Mouse (Mus musculus): ENCODE data around the gene Car12.

The Car12 gene

DNA sequence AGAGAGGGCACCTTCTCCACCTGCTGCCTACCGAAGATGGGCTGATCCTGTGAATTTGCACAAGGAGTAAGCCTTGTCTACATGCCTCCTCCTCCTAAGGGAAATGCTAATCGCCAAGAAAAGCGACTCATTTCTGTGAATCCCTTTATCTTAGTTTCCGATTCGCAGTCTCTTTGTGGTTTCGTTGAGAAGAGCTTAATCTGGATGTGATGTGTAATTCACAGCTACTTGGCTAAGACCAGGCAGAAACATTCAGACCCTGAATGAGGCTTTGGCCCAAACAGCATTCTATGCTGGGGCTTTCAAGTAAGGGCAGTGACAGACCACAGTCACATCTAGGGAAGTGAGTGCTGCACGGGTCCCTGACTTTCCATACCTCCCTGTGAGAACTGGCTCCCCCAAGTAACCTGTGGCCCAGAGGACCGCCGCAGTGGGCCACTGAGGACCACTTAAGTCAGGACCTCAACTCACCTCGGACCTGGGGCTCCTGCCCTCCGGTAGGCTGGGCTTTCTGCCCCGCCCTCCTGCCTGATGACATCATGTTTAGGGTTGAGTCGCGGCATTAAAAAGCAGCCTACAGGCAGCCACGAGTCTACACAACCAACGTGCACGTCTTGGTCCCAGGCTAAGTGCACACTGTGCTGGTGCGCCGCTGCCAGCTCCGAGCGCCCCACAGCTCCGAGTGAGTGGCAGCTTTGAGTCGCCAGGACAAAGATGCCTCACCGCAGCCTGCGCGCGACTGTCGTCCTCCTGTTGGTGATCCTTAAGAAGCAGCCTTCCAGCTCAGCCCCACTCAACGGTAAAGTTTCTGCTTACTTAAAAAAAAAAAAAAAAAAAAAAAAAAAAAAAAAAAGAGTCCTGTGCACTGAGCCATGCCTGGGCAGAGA is at the start of gene Car12:
Gene Car12, plus strand, starts transcription at position 552 of the 887 bp plus-strand sequence.
- peak; percentile 14 to 30 for DNase-seq (ENCODE audit: low spot score in 2 of 2)

DNA sequence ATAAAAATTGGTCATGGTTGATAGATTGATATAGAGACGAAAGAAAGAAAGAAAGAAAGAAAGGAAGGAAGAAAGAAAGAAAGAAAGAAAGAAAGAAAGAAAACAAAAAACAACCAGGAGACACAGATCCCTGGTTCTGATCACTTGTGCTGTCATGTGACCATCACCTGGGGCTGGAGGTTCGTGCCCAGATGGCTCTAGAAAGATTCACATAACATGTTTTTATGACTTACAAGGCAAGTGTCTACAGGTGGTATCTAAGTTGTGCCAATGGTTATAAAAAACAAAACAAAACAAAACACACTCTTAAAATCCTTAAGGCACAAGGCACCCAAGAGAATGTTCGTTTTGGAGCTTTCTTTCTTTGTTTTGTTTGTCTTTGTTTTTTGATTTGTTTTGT is 49.7 kb upstream of the Car12 start:
- DNase-seq (ENCODE audit: low spot score in 2 of 2) = no peak

GRCm38 (mm10) chr9:66664561-66664960 is 48.9 kb upstream of the Car12 start:
- DNase-seq (ENCODE audit: low spot score in 2 of 2) = no peak

DNA sequence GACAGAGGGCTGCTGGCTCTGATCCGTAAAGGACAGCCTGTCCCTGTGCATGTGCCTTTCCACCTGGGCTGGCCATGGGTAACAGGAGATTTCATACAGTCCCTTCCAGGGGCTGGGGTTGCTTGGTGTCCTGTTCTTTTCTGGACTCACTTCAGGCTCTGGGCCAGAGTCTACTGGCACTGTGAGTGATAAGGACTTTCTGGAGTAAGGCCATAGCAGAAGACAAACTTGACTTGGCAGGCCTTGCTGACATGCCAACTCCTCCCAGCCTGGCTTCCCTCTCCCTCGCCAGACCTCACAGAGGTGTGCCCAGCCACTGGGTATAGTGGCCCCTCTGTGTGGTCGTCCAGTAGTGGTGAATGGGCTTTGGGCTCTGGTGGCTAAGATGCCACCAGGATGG is 47.3 kb upstream of the Car12 start:
- DNase-seq (ENCODE audit: low spot score in 2 of 2) = no peak

- DNase-seq (ENCODE audit: low spot score in 2 of 2) = no peak
These were observed 46.4 kb upstream of the Car12 start for GRCm38 (mm10) chr9:66667046-66667445.

GRCm38 (mm10) chr9:66667868-66668267 is 45.6 kb upstream of the Car12 start:
- DNase-seq (ENCODE audit: low spot score in 2 of 2) = no peak

DNA sequence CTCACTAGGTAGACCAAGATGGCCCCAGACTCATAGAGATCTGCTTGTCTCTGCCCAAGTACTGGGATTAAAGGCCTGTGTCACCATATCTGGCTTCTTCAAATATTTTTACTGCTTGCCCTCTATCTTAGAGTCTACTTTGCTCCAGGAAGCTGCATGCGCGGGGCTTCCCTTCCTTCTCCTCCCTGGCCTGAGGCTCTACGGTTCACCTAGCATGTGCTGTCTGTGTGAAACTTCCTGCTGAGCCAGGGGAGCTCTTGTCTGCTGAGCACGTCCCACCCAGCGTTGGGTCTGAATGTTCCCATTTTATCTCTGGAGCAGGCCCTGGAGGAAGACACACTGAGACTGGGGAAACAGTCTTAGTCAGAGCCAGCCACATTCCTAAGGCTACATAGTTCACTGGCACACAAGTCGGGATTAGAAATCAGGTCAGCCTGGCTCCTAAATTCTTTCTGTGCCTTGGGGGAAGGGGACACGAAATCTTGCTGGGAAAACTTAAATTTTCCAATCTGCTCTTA is 43.9 kb upstream of the Car12 start:
- peak; percentile 25 to 28 for DNase-seq (ENCODE audit: low spot score in 2 of 2)

DNA sequence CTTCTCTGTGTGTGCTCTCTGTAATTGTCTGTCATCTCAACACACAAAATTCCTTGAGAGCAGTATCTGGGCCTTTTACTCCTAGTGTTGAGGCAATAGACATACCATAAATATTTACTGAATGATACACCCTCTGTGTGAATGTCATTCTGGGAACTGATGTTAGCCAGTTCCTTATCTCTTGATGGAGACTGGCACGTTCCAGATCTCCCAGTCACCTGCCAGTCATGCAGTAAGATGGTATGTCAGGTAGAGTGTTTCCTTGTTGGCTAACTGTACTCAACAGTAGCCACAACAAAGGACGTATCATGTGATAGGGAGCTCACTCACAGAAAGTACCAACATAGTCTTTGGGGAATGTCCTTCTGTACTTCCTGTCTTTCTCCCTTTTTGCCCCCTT is 39.7 kb upstream of the Car12 start:
- DNase-seq (ENCODE audit: low spot score in 2 of 2) = no peak

DNA sequence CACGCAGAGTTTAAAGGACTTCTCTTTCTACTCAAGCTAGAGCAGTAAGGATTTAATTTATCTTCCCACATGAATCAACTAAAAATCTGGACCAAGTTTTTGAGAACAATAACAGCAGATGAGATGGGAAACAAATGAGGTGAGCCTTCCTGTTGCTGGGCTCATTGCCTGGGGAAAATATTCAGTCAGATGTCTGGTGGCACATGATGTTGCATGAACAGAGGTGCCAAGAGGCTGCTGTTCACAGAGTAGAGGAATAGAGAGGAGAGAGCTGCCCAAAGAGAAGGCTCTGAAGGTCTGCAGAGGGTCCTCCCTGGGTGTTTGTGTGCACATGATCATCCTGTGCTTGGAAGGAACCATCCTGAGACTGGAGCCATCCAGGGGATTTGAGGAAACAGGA is 37.9 kb upstream of the Car12 start:
- DNase-seq (ENCODE audit: low spot score in 2 of 2) = no peak

DNA sequence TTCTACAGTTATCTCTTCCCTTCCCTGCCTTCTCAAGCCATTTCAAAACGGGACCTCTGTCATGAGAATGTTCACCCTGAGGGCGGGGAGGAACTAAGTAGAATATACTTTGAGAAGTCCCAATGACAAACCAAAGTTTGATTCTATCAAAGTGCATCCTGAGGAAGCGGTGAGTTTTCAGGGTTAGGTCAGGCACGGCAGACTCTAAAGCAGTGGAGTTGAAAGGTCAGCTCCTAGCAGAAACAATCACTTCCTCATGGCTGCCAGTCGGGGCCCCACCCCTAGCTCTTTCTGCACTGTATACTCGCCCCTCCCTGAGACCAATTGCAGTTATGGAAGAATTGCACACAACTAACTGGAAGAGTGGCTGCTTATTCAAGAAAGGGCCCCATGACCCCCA is 33.4 kb upstream of the Car12 start:
- peak; percentile 4 to 10 for DNase-seq (ENCODE audit: low spot score in 2 of 2)

- DNase-seq (ENCODE audit: low spot score in 2 of 2) = peak; percentile 33 to 54
These were observed 30.7 kb upstream of the Car12 start for GRCm38 (mm10) chr9:66682822-66683221.

DNA sequence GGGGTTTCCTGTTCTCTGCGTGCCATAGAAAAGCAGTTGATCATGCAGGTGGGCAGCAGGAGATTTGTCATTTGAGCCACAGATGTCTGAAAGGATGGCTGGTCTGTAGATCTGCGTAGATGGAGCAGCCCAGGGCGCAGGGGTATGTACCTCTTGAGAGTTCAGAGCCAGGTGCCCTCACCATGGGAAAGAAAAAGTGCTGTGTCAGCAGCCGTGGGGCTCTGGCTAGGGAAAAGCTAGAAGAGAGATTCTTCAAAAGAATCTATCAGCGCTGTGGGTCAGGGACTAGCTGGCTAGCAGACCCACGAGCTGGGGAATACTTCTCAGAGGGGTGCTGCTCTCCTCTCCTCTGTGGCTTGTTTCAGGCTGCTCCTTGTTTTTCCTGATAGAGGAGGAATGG is 27.8 kb upstream of the Car12 start:
- no peak for DNase-seq (ENCODE audit: low spot score in 2 of 2)

DNA sequence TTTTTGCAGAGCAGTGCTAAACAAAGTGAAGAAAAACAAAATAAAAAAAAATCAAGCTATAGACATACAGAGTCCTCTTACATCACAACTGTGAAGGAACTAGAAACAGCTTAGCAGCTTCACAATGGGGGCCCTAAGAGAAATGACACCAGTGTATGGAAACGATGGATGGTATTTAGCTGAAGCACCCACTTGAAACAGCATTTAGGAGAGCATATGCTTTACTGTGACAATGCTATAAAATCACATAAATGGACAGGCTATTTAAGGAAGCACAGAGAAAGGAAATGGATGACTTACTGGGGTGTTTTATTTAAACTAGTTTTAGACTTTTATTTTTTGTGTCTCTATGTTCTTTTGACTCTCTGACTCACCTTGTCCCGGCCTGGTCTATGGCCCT is 25.8 kb upstream of the Car12 start:
- DNase-seq (ENCODE audit: low spot score in 2 of 2) = no peak

DNA sequence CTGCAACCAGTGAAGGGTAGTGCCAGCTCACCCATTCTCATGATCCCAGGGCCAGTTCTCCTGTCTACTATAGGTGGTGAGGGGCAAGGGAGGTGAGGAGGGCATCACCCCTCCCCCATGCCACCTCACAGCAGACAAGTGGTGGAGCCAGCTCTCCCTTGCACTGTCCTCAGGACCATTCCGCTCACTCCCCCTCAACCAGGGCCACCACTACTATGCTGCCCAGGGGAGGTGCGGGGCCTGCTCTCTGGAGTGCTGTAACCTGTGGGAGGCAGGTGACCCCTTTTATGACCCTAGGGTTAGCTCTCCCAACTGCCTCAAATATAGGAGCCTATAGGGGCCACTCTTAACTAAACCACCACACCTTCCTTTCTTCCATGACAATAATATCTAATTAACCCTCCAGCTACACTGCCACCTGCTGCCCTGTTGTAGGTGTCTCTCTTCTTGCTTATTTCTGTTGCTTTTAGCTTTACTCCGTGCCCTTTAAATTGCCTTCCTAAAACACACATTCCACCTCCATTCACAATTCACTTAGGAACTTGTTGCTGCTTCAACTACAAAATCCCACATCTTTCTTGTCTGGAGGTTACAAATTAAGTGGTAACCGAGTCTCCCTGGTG is 21.7 kb upstream of the Car12 start:
- peak in 1 of 2 experiments; percentile 6 for DNase-seq (ENCODE audit: low spot score in 2 of 2)

DNA sequence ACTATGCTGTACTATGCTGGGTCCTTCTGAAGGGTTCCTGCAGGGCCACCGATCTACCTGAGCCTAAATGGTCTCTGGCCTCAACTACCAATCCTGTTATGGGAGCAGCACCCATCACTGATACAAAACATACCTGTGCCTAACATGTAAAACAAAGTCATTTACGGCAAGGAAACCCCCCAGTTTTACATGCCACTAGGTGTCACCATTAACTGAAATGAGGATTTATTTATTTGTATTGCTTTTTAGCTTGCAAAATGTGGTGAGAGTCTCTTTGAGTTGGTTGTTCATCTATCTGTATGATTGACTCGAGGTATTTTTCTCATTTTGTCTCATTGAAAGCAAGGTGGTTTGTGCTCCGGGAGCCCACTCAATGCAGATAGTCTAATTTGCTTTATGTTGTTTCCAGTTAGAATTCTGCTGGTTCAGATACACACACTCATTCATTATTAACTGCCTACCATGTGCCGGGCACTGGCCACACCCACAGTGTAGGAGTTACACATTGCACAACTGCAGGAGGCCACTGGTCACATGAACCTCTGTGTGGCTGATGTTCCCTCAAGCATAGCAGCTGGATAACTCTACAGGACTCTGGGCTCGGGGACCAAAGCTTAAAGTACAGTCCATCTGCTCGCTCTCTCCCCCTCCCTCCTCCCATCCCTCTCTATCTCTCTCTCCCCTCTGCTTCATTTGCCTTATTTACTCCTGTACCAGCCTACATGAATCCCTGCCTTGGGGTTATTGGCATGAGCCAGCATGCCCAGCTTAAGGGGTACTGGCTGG is 15.9 kb upstream of the Car12 start:
- no peak for DNase-seq (ENCODE audit: low spot score in 2 of 2)

- DNase-seq (ENCODE audit: low spot score in 2 of 2) = no peak
These were observed 13.7 kb upstream of the Car12 start for GRCm38 (mm10) chr9:66699748-66700147.

GRCm38 (mm10) chr9:66703002-66703401 is 10.5 kb upstream of the Car12 start:
- DNase-seq (ENCODE audit: low spot score in 2 of 2) = no peak

DNA sequence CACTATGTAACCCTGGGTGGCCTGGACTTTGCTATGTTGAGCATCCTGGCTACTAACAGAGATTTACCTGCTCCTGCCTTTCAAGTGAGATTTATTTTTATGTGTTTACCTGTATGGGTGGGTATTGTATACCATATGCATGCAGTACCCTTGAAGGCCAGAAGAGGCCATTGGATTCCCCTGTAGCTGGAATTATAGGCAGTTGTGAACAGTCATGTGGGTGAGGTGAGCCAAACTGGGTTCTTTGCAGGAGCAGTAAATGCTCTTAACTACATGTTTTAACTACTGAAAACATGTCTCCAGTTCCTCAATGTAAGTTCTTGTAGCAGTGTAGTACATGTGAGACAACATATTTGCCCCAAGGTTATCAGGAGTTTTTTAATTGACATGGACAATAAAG is 8.1 kb upstream of the Car12 start:
- no peak for DNase-seq (ENCODE audit: low spot score in 2 of 2)

DNA sequence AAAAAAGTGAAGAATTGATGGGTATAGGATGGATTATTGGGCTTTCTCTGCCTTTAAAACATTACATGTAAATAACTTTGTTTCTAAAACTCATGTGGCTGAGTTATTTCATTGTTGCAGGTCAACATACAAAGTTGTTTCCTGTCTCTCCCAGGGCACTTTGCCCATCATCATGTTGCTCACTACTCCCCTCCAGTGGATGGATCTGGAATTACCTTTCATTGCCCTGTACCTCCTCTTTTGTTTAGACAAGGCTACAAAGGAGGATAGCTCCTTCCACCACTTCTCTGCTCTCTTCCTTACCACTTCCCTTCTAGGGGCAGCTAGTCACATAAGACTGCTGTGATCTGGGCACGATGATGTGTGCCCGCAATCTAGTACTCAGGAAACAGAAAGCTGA is 7.7 kb upstream of the Car12 start:
- DNase-seq (ENCODE audit: low spot score in 2 of 2) = peak; percentile 71 to 76

DNA sequence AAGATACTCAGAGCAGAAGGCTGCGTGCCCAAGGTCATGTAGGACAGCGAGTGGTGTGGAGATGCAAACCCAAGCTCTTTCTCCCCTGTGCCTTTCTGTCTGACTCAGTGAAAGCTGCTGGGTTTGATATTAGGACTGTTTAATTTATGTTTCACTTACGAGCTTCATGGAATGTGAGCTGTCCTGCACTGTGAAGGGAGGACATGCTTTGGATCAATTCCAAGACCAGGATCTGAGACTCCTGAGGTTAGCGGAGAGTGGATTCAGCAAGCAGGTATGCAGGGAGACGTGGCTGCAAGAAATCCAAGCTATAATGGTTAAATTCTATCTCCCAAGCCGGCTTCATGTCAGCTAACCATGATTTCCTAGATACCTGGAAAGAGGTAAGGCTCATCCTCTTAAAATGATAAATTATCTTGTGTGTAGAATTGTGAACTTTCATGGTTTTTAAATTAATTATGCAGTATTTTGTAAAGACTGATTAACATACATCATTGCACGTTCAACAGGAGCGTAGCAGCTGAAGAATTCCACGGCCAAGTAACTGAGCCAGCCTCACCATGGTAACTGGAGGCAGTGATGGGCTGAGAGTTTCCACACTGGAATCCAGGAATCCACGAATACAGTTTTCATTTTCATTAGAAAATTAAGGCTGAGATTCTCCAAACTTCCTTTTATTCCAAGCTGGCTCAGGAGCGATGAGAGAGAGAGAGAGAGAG is 5.3 kb upstream of the Car12 start:
- DNase-seq (ENCODE audit: low spot score in 2 of 2) = no peak

DNA sequence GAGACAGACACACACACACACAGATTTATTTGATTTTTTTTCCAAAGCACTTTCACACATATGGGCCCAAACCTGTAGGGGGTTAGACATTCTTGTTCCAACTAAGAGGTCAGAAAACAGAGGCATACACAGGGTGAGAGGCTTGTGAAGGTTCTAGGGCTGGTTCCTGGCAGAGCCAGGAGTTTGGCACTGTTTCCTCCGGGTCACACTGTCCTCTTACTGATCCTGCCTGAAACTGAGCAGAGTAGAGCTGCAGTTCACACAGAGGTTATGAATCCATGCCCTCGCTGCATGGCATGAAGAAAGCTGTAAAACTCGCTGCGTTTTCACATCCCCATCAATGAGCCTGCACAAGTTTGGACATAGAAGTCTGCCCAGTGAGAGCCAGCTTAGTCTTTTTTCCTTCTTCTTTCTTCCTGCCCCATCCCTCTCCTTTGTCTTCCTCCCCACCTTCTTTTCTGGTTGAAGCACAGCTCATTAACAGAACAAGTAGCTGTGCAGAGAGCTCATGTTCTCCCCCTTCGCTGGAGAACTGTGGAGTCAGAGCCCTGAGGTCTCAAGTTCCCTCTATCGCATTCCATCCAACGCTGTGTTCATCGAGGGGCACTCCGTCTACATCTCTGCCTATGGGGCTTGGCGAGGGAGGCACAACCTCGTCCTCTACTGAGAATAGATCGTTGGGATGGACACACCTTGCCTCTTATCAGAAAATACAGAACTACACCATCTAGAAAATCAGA is 4.5 kb upstream of the Car12 start:
- no peak for DNase-seq (ENCODE audit: low spot score in 2 of 2)

All from spleen, postnatal 36 days (tissue).